Mouse (Mus musculus) forelimb bud, embryonic 11.5 days (tissue): Measurements from ENCODE around the gene Obox1.
"Not testable (repeated sequence)": the region's sequence is repeated elsewhere in the genome, so short reads cannot be mapped to it uniquely, and the experiment has no call there.

Experiments used
- DNase-seq: peaks from one replicate; pipeline ENCODE4 v3.0.0-alpha.2; 2012; ENCODE audit warnings: low read depth, low spot score

Gene Obox1

GRCm38 (mm10) chr7:15388421-15388998 is at the start of gene Obox1, which contains the start of gene Obox2:
TSS of gene Obox1 (plus strand) at chr7:15388948.
TSS of gene Obox2 (plus strand) at chr7:15388721.
- not testable (repeated sequence) for DNase-seq

- not testable (repeated sequence) for DNase-seq
These were observed 10.6 kb downstream of the Obox1 start for GRCm38 (mm10) chr7:15399147-15399874.

GRCm38 (mm10) chr7:15406816-15407215 is 18.1 kb downstream of the Obox1 start:
- not testable (repeated sequence) for DNase-seq

GRCm38 (mm10) chr7:15418046-15418445 is 29.3 kb downstream of the Obox1 start:
- DNase-seq = not testable (repeated sequence)

- not testable (repeated sequence) for DNase-seq
These were observed 36.8 kb downstream of the Obox1 start for GRCm38 (mm10) chr7:15425537-15425936.

GRCm38 (mm10) chr7:15509411-15509810 is 120.7 kb downstream of the Obox1 start:
- not testable (repeated sequence) for DNase-seq
